Mouse (Mus musculus): ENCODE data around the gene Sbno1.
A peak's percentile ranks its signal among the peaks of the same experiment; 100 is the strongest.
"Not testable (repeated sequence)": the region's sequence is repeated elsewhere in the genome, so short reads cannot be mapped to it uniquely, and the experiment has no call there.

The Sbno1 gene

DNA sequence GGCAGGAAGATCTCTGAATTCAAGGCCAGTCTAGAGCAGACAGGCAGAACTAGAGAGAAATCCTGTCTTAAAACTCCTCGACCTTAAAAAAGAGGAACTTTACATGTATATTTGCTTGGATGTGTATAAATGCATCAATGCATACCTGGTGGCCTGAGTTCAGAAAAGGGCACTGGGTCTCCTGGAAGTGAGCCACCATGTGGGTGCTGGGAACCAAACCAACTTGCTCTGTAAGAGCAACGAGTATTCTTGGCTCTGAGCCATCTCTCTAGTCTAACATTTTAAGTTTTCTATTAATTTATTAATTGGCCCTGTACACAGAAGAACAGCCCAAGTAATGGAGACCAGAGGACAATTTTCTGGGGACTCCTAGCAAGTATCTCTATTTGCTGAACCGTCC, 59.1 kb downstream of the Sbno1 start:
- no peak for DNase-seq (ENCODE audit: low read depth, low spot score)

DNA sequence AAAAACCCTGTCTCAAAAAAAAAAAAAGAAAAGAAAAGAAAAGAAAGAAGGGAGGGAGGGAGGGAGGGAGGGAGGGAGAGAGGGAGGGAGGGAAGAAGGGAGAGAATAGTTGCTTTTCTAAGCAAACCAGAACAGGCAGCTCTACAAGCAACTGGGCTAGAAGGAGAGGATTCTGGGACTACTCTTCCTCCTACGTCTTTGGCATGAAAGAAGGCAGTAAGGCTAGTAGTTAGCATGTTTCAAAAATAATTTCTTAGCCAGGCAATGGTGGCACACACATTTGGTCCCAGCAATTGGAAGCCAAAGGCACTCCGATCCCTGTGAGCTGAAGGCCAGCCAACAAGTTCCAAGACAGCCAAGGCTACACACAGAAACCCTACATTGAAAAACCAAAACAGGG, 60.0 kb downstream of the Sbno1 start:
- DNase-seq (ENCODE audit: low read depth, low spot score) = no peak

DNA sequence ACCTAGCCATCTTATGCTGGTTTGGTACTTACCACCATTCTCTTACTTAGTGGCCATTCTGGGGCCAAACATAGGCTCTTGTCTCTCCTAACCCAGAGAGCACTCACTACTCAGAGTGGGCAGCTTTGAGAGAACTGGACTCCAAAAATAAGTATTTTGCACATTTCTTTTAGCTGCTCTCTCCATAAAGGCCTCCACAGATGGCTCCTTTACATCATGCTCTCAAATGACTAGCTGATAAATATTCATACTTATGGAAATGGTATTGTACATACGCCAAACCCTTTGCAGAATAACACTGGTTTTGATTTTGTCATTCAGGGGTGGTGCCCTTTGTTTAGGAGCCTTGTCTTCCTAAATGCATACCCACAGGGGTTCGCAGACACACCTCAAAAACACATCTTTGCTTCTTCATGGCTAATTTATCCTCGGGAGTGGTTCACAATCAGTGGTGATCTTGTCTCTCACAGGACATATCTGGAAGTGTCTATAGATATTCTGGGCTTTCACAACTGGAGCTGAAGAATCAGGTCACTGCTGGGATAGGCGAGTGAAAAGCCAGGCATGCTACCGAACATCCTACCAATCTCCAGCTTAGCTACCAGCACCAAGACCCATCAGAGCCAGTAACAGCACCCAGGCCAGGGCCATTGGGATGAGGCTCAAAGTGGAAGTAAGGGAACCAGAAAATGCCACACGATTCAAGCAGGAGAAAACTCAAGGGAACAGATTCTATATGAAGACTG, 61.5 kb downstream of the Sbno1 start:
- DNase-seq (ENCODE audit: low read depth, low spot score) = no peak

GRCm38 (mm10) chr5:124362982-124363381, 62.8 kb downstream of the Sbno1 start, which contains the start of gene Cdk2ap1:
Gene Cdk2ap1 (minus strand): TSS chr5:124363082.
- not testable (repeated sequence) for DNase-seq (ENCODE audit: low read depth, low spot score)

DNA sequence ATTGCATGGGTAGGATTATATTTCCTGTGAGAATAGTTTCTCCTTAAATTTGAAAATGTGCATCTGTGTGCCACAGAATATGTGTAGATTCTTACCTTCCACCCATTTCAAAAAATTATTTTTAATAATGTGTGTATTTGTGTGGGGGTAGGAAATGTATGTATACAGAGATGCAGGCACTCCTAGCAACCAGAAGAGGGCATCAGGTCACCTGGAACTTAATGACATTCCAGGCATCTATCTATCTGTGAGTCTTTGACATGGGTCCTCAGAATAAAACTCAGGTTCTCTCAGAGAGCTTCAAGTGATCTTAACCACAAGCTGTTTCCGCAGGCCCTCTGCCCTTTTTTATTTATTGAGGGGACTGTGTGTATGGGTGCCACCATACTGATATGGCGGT, 66.2 kb downstream of the Sbno1 start:
- no peak for DNase-seq (ENCODE audit: low read depth, low spot score)

- no peak for DNase-seq (ENCODE audit: low read depth, low spot score)
Measured at GRCm38 (mm10) chr5:124356695-124357094, 69.1 kb downstream of the Sbno1 start.

GRCm38 (mm10) chr5:124355425-124355959, 70.3 kb downstream of the Sbno1 start:
- DNase-seq (ENCODE audit: low read depth, low spot score) = no peak

- DNase-seq (ENCODE audit: low read depth, low spot score) = peak; percentile 66
Measured at GRCm38 (mm10) chr5:124354574-124355424, 71.0 kb downstream of the Sbno1 start.

GRCm38 (mm10) chr5:124353726-124354547, 71.9 kb downstream of the Sbno1 start:
- DNase-seq (ENCODE audit: low read depth, low spot score) = peak; percentile 57

- DNase-seq (ENCODE audit: low read depth, low spot score) = peak; percentile 40
Measured at GRCm38 (mm10) chr5:124353011-124353725, 72.6 kb downstream of the Sbno1 start.

GRCm38 (mm10) chr5:124352141-124352920, 73.5 kb downstream of the Sbno1 start:
- peak; percentile 92 for DNase-seq (ENCODE audit: low read depth, low spot score)

- DNase-seq (ENCODE audit: low read depth, low spot score) = peak; percentile 50
Measured at GRCm38 (mm10) chr5:124351604-124352003, 74.2 kb downstream of the Sbno1 start.

DNA sequence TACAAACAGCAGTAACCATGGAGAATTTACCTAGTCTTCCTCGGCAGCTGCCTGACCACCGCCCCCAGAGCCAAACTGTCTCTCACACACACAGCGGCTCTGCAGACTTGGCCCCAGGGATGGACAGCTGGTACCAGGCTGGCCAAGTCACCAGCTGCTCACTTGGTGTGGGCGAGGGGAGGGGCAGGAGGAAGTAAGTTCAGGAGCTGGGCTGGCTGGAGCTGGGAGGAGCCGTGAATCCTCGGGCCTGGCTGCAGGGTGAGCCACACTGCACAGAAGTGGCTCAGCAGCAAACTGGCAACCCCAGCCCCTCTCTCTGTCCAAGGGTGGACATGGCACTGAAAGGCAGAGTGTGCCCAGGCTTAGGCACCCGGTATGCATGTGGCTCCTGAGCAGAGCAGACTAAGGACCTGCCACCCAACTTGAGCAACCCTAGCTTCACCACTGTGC, 74.7 kb downstream of the Sbno1 start:
- peak; percentile 81 for DNase-seq (ENCODE audit: low read depth, low spot score)

DNA sequence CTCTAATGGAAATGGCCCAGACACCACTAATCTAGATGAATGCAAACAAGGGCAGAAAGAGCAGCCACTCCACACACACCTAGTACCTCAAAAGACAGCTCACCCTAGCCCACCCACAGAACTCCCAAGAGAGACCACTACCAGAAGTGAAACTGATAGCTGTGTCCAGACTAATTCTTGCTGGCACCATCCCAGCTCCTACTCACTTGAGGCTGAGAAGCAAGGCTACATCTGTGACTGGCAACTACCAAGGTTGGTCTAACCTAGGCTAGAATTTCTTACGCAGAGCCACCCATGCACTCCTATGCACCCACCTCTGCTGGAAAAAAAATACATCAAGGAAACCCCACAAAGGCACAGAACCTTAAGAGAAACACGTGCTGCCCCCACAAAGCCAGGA, 75.5 kb downstream of the Sbno1 start:
- DNase-seq (ENCODE audit: low read depth, low spot score) = no peak

DNA sequence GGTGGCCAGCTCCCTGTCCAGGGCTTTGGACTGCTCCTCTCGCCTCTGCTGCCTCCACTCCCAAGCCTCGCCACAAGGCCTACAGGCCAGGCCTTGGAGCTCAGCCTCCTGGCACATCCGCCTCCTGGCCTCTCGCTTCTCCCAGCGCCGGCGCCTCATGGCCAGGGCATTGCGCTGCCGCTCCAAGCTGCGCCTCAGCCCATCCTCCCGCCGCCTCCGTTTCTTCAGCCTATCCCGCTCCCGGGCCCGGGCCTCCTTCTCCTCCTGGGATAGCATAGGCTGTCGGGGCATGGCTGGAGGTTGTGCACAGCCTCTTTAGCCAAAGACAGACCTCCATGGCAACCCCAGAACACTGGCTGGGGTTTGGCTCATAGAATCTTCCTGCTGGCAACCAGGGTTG, 76.6 kb downstream of the Sbno1 start:
- DNase-seq (ENCODE audit: low read depth, low spot score) = no peak

GRCm38 (mm10) chr5:124342897-124343296, 82.9 kb downstream of the Sbno1 start:
- DNase-seq (ENCODE audit: low read depth, low spot score) = no peak

DNA sequence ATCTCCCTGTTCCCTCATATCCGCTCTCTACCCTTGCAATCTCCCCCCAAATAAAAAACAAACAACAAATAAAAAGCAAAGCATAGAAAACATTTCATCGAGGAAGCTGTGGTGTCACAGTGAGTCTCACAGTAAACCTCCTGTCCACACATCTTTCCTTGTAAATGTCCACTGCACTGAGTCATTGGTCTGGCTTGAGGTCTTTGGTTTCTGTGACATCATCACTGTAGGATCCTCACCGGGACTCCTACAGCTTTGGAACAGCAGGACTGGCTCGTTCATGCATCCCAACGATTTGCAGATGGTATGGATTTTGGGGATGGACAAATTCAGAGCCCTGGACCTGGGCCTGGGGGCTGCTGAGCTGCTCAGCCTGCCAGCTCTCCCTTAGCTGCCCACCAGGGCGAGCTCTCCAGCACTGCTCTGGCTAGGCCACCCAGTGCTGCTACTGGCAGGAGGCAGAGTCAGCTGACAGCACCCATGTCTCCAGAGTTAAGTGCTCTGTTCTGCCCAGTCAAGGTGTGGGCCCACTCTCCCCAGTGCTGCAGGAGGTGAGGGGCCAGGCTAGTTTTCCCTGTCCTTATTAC, 84.0 kb downstream of the Sbno1 start:
- DNase-seq (ENCODE audit: low read depth, low spot score) = not testable (repeated sequence)

DNA sequence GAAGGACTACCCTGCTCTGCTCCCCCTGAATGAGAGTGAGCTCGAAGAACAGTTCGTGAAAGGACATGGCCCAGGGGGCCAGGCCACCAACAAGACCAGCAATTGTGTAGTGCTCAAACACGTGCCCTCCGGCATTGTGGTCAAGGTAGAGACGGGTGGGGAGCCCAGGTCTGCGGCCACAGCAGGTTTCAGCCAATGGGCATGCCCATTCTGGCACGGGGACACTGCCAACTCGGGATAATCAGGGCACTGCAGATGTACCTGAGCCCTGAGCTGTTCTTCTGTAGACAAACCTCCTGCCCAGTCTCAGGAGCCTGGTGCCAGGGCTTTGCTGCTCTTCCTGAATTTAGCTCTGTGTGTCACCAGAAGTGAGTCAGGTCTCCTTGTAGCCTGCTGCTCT, 87.0 kb downstream of the Sbno1 start:
- no peak for DNase-seq (ENCODE audit: low read depth, low spot score)

- peak; percentile 63 for DNase-seq (ENCODE audit: low read depth, low spot score)
Measured at GRCm38 (mm10) chr5:124337909-124338308, 87.9 kb downstream of the Sbno1 start.

GRCm38 (mm10) chr5:124337103-124337502, 88.7 kb downstream of the Sbno1 start:
- DNase-seq (ENCODE audit: low read depth, low spot score) = no peak
